Mouse (Mus musculus): ENCODE measurements around the gene Dbh. TPM values are rescaled to one million over a fixed set of nuclear protein-coding genes. Genes with fewer than 3 reads are reported as not detected.

Gene Dbh
- polyA plus RNA-seq, 1 experiment = 2.7 TPM

DNA sequence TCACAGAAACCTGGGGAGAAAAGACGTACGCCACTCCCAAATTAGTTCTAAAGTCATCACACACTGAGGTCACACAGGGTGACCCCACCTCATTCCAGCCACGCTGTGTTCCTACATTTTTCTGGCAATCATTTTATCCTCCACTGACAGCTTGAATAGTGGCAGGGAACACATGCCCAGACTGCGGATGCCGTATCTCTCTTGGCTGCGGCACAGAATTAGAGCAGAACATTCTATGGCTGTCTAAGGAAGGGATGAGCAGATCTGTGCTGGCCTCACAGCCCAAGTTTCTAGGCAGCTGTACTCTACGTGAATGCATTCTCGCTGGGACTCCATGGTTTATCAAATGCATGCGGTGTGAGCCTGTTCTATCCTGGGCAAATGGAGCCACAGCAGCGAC, 40.6 kb downstream of the Dbh start:
- DNase-seq (ENCODE audit: low read depth) = peak; percentile 43
- TF ChIP-seq POLR2A (IDR thresholded peaks at IDR 0.05; ENCODE audit: borderline replicate concordance, extremely low read depth, insufficient read depth, insufficient read length, poor library complexity, severe bottlenecking) (no peak), CTCF (IDR thresholded peaks at IDR 0.05; ENCODE audit: borderline replicate concordance, extremely low read depth, insufficient read depth, insufficient read length) (no peak)

DNA sequence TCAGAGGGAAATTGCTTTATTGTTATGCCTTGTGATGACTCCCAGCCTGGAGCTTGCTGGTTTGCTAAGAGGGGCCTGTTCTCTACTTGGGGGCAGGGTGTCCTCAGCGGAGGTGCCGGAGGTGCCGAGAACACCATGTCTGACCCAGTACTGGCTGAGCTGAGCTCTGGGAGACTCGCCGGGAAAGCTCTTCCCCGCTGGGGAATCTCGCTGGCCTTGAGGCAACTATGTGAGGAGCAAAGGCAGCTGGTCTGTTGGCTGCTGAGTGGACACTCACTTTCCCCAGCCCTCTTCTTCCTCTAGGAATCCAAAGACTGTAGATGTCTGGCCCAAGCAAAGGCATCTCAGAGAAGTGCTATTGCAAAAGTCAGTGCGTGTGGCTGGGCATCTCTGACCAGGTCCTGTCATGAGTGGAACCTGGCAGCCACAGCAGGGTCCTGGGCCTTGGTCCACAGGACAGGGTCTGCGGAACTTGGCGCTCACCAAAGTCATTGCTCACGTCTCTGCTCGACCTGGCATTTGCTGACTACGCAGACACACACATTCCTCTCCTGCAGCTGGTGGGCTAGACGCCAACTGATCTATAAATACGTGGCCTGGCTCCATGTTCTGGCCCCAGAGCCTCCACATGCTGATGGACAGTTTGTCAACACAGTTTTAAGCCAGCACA, 41.2 kb downstream of the Dbh start:
- no peak for DNase-seq (ENCODE audit: low read depth)
- TF ChIP-seq POLR2A (IDR thresholded peaks at IDR 0.05; ENCODE audit: borderline replicate concordance, extremely low read depth, insufficient read depth, insufficient read length, poor library complexity, severe bottlenecking) (no peak), CTCF (IDR thresholded peaks at IDR 0.05; ENCODE audit: borderline replicate concordance, extremely low read depth, insufficient read depth, insufficient read length) (no peak)

- no peak for DNase-seq (ENCODE audit: low read depth)
- no peak for TF ChIP-seq POLR2A (IDR thresholded peaks at IDR 0.05; ENCODE audit: borderline replicate concordance, extremely low read depth, insufficient read depth, insufficient read length, poor library complexity, severe bottlenecking)
- TF ChIP-seq CTCF (IDR thresholded peaks at IDR 0.05; ENCODE audit: borderline replicate concordance, extremely low read depth, insufficient read depth, insufficient read length) = no peak
These were observed 42.1 kb downstream of the Dbh start for GRCm38 (mm10) chr2:27207126-27207525.

DNA sequence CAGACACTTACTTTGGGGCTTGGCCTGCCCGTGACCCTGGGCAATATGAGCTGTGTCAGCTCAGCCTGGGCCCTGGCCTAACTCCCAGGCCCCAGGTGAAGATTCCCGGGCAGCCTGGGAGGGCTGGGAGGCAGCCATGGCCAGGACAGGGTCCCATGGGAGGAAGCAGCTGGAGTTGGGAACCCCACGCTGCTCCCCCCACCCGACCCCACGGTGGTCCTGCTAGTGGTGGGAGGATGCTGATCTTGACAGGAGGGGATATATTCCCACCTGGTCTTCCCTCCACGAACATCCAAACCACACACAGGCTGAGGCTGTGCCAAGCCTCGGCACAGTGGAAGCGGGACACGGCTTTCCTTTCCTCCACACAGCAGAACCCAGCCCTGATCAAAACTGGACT, 44.3 kb downstream of the Dbh start:
- no peak for TF ChIP-seq POLR2A (IDR thresholded peaks at IDR 0.05; ENCODE audit: borderline replicate concordance, extremely low read depth, insufficient read depth, insufficient read length, poor library complexity, severe bottlenecking)
- DNase-seq (ENCODE audit: low read depth) = no peak

DNA sequence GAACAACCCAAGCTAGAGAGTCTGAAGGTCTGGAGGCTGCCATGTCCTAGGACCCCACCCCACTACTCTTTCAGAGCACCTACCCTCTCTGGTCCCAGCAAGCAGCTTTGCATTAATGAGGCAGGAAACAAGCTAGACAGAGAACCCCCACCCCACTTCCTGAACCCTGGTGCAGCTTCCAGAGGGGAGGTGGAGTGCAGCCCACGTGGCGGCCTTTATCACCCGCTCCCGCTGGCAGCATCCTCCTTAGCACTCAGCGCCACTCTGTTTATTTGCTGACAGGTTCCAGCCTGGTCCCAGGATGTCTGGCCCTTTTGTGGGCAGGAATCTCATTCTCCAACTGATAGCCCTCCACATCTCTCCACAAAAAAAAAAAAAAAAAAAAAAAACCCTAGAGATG, 44.8 kb downstream of the Dbh start:
- peak; percentile 14 for DNase-seq (ENCODE audit: low read depth)
- no peak for TF ChIP-seq CTCF (IDR thresholded peaks at IDR 0.05; ENCODE audit: borderline replicate concordance, extremely low read depth, insufficient read depth, insufficient read length)
- TF ChIP-seq POLR2A (IDR thresholded peaks at IDR 0.05; ENCODE audit: borderline replicate concordance, extremely low read depth, insufficient read depth, insufficient read length, poor library complexity, severe bottlenecking) = no peak

DNA sequence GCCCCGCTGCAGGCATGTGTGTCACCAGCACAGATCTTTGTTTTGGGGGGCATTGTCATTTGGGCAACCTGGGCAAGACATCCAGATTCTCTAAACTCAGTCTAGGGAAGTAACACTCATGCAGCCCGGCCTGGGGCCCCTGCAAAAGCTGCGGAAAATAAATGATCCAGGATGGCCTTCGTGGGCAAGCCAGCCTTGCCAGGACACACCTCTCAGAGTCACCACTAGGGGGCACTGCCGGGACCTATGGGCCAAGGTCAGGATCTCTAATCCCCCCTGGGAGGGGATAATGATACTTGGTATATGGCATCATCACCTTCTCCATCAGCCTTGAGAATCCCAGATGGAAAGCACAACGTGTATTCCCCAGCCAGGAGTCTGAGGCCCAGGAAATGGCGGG, 45.2 kb downstream of the Dbh start:
- DNase-seq (ENCODE audit: low read depth) = peak; percentile 26
- TF ChIP-seq POLR2A (IDR thresholded peaks at IDR 0.05; ENCODE audit: borderline replicate concordance, extremely low read depth, insufficient read depth, insufficient read length, poor library complexity, severe bottlenecking) (no peak), CTCF (IDR thresholded peaks at IDR 0.05; ENCODE audit: borderline replicate concordance, extremely low read depth, insufficient read depth, insufficient read length) (peak; percentile 64)

DNA sequence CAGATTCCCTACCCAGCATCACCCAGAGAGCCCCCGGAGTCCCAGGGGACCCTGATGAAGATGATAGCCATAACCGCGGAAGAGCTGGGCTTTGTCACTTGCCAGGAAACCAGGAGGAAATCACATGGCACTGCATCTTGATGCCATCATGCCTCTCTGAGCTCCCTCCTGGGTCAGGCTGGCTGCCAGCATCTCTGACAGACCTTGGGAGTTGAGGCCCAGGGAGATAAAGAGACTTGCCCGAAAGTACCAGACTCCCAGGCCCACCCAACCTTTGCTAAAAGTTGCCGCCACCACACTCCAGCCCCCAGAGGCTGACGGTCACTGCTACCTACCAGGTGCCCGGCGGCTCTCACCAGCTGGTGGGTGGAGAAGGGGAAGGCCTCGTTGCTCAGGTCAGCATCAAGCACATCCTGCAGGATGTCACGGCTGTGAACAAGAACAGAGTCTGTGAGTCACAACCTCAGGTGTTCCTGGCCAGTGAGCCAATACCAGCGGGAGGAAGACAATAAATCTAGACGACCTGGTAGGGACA, 45.7 kb downstream of the Dbh start:
- no peak for TF ChIP-seq POLR2A (IDR thresholded peaks at IDR 0.05; ENCODE audit: borderline replicate concordance, extremely low read depth, insufficient read depth, insufficient read length, poor library complexity, severe bottlenecking)
- no peak for TF ChIP-seq CTCF (IDR thresholded peaks at IDR 0.05; ENCODE audit: borderline replicate concordance, extremely low read depth, insufficient read depth, insufficient read length)
- no peak for DNase-seq (ENCODE audit: low read depth)

GRCm38 (mm10) chr2:27211966-27212893, 47.2 kb downstream of the Dbh start:
- TF ChIP-seq POLR2A (IDR thresholded peaks at IDR 0.05; ENCODE audit: borderline replicate concordance, extremely low read depth, insufficient read depth, insufficient read length, poor library complexity, severe bottlenecking) = no peak
- no peak for TF ChIP-seq CTCF (IDR thresholded peaks at IDR 0.05; ENCODE audit: borderline replicate concordance, extremely low read depth, insufficient read depth, insufficient read length)
- DNase-seq (ENCODE audit: low read depth) = no peak

- DNase-seq (ENCODE audit: low read depth) = no peak
- no peak for TF ChIP-seq CTCF (IDR thresholded peaks at IDR 0.05; ENCODE audit: borderline replicate concordance, extremely low read depth, insufficient read depth, insufficient read length)
- no peak for TF ChIP-seq POLR2A (IDR thresholded peaks at IDR 0.05; ENCODE audit: borderline replicate concordance, extremely low read depth, insufficient read depth, insufficient read length, poor library complexity, severe bottlenecking)
These were observed 50.5 kb downstream of the Dbh start for GRCm38 (mm10) chr2:27215537-27215936.

- peak; percentile 56 for DNase-seq (ENCODE audit: low read depth)
- TF ChIP-seq CTCF (IDR thresholded peaks at IDR 0.05; ENCODE audit: borderline replicate concordance, extremely low read depth, insufficient read depth, insufficient read length) (no peak), POLR2A (IDR thresholded peaks at IDR 0.05; ENCODE audit: borderline replicate concordance, extremely low read depth, insufficient read depth, insufficient read length, poor library complexity, severe bottlenecking) (no peak)
These were observed 53.1 kb downstream of the Dbh start for GRCm38 (mm10) chr2:27218121-27218544.

DNA sequence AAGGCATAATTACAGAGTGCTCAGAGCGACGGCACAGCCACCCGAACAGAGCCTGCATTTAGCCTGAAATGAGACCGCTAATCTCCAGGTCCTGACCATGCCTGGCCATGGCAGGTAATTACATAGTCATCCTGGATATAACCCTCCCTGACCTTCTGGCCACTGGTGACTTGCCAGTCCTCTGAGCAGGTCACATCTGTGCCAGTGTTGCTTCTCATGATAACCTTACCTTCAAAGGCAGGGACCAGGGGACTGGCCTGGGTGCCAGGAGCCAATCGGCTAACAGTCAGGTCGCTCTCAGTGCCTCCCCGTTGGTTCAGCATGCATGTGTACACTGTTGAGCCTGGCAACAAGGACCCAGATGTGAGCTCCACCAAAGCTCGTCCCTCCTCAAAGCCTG, 53.5 kb downstream of the Dbh start:
- no peak for TF ChIP-seq POLR2A (IDR thresholded peaks at IDR 0.05; ENCODE audit: borderline replicate concordance, extremely low read depth, insufficient read depth, insufficient read length, poor library complexity, severe bottlenecking)
- TF ChIP-seq CTCF (IDR thresholded peaks at IDR 0.05; ENCODE audit: borderline replicate concordance, extremely low read depth, insufficient read depth, insufficient read length) = no peak
- no peak for DNase-seq (ENCODE audit: low read depth)

Measured in brain, embryonic 14.5 days (tissue).